Mouse (Mus musculus): ENCODE measurements around the gene Dmwd. TPM values are rescaled to one million over a fixed set of nuclear protein-coding genes. Genes with fewer than 3 reads are reported as not detected.

Gene Dmwd
- polyA plus RNA-seq, 1 experiment, result 116 TPM

- TF ChIP-seq POLR2A (IDR thresholded peaks at IDR 0.05; ENCODE audit: borderline replicate concordance, insufficient read depth, low read length) (no peak), CTCF (IDR thresholded peaks at IDR 0.05; ENCODE audit: borderline replicate concordance, insufficient read depth, low read depth, low read length) (no peak)
- Histone ChIP-seq H3K27me3 (ENCODE audit: control insufficient read depth, insufficient read depth, low read length) (no peaks in the 10 kb centered on the region), H3K4me1 (ENCODE audit: control insufficient read depth, insufficient read depth, low read length) (peaks cover 18% of the 10 kb centered on the region), H3K27ac (ENCODE audit: insufficient read depth, low read length) (no peak overlapping the region), H3K4me3 (replicated peaks; ENCODE audit: insufficient read depth, low read depth, low read length) (no peak overlapping the region)
- WGBS, result 78% methylated on average over 5 of the region's 5 CpGs
- no peak for DNase-seq
Measured at GRCm38 (mm10) chr7:19049252-19049651, 26.8 kb upstream of the Dmwd start.

GRCm38 (mm10) chr7:19050172-19050571 is 25.9 kb upstream of the Dmwd start:
- TF ChIP-seq POLR2A (IDR thresholded peaks at IDR 0.05; ENCODE audit: borderline replicate concordance, insufficient read depth, low read length) (no peak), CTCF (IDR thresholded peaks at IDR 0.05; ENCODE audit: borderline replicate concordance, insufficient read depth, low read depth, low read length) (no peak)
- 22% methylated on average over 8 of the region's 8 CpGs for WGBS
- Histone ChIP-seq H3K27me3 (ENCODE audit: control insufficient read depth, insufficient read depth, low read length) (no peaks in the 10 kb centered on the region), H3K4me1 (ENCODE audit: control insufficient read depth, insufficient read depth, low read length) (peaks cover 18% of the 10 kb centered on the region), H3K27ac (ENCODE audit: insufficient read depth, low read length) (no peak overlapping the region), H3K4me3 (replicated peaks; ENCODE audit: insufficient read depth, low read depth, low read length) (no peak overlapping the region)
- DNase-seq, result no peak

- no peak for DNase-seq
- WGBS, result 83% methylated on average over 4 of the region's 4 CpGs
- Histone ChIP-seq H3K27me3 (ENCODE audit: control insufficient read depth, insufficient read depth, low read length) (no peaks in the 10 kb centered on the region), H3K4me1 (ENCODE audit: control insufficient read depth, insufficient read depth, low read length) (peaks cover 9% of the 10 kb centered on the region), H3K27ac (ENCODE audit: insufficient read depth, low read length) (no peak overlapping the region), H3K4me3 (replicated peaks; ENCODE audit: insufficient read depth, low read depth, low read length) (no peak overlapping the region)
- TF ChIP-seq CTCF (IDR thresholded peaks at IDR 0.05; ENCODE audit: borderline replicate concordance, insufficient read depth, low read depth, low read length) (no peak), POLR2A (IDR thresholded peaks at IDR 0.05; ENCODE audit: borderline replicate concordance, insufficient read depth, low read length) (no peak)
Measured at GRCm38 (mm10) chr7:19051161-19051560, 24.9 kb upstream of the Dmwd start.

GRCm38 (mm10) chr7:19052345-19053135 is 23.5 kb upstream of the Dmwd start:
- H3K27me3 ChIP-seq (ENCODE audit: control insufficient read depth, insufficient read depth, low read length), result no peaks in the 10 kb centered on the region
- no peak overlapping the region for H3K27ac ChIP-seq (ENCODE audit: insufficient read depth, low read length)
- TF ChIP-seq CTCF (IDR thresholded peaks at IDR 0.05; ENCODE audit: borderline replicate concordance, insufficient read depth, low read depth, low read length) (no peak), POLR2A (IDR thresholded peaks at IDR 0.05; ENCODE audit: borderline replicate concordance, insufficient read depth, low read length) (no peak)
- 76% methylated on average over 15 of the region's 15 CpGs for WGBS
- H3K4me1 ChIP-seq (ENCODE audit: control insufficient read depth, insufficient read depth, low read length), result no peaks in the 10 kb centered on the region; the same call in 1 of the 2 replicates
- no peak for DNase-seq
- no peak overlapping the region for H3K4me3 ChIP-seq (replicated peaks; ENCODE audit: insufficient read depth, low read depth, low read length)

- no peak for DNase-seq
- WGBS, result 80% methylated on average over 7 of the region's 7 CpGs
- no peaks in the 10 kb centered on the region; the same call in 1 of the 2 replicates for H3K4me1 ChIP-seq (ENCODE audit: control insufficient read depth, insufficient read depth, low read length)
- no peak overlapping the region for H3K27ac ChIP-seq (ENCODE audit: insufficient read depth, low read length)
- H3K27me3 ChIP-seq (ENCODE audit: control insufficient read depth, insufficient read depth, low read length), result no peaks in the 10 kb centered on the region
- TF ChIP-seq POLR2A (IDR thresholded peaks at IDR 0.05; ENCODE audit: borderline replicate concordance, insufficient read depth, low read length), result no peak
- TF ChIP-seq CTCF (IDR thresholded peaks at IDR 0.05; ENCODE audit: borderline replicate concordance, insufficient read depth, low read depth, low read length), result no peak
- H3K4me3 ChIP-seq (replicated peaks; ENCODE audit: insufficient read depth, low read depth, low read length), result no peak overlapping the region
Measured at GRCm38 (mm10) chr7:19053136-19053532, 22.9 kb upstream of the Dmwd start.

GRCm38 (mm10) chr7:19054047-19054776 is 21.8 kb upstream of the Dmwd start, which contains the start of gene Rsph6a:
Gene Rsph6a (plus strand): TSS chr7:19054690.
- Histone ChIP-seq H3K4me3 (replicated peaks; ENCODE audit: insufficient read depth, low read depth, low read length) (no peak within 1 kb of the TSS), H3K27me3 (ENCODE audit: control insufficient read depth, insufficient read depth, low read length) (no peaks in the 10 kb centered on the region), H3K27ac (ENCODE audit: insufficient read depth, low read length) (no peak within 1 kb of the TSS), H3K4me1 (ENCODE audit: control insufficient read depth, insufficient read depth, low read length) (no peaks in the 10 kb centered on the region; the same call in 1 of the 2 replicates)
- TF ChIP-seq CTCF (IDR thresholded peaks at IDR 0.05; ENCODE audit: borderline replicate concordance, insufficient read depth, low read depth, low read length), result peak; percentile 49
- no peak for TF ChIP-seq POLR2A (IDR thresholded peaks at IDR 0.05; ENCODE audit: borderline replicate concordance, insufficient read depth, low read length)
- peak in 1 of 2 experiments; percentile 50 for DNase-seq
- 14% methylated on average over 32 of the region's 33 CpGs for WGBS

GRCm38 (mm10) chr7:19054777-19055076 is 21.3 kb upstream of the Dmwd start:
- DNase-seq, result no peak
- Histone ChIP-seq H3K27ac (ENCODE audit: insufficient read depth, low read length) (no peak overlapping the region), H3K4me3 (replicated peaks; ENCODE audit: insufficient read depth, low read depth, low read length) (no peak overlapping the region), H3K4me1 (ENCODE audit: control insufficient read depth, insufficient read depth, low read length) (no peaks in the 10 kb centered on the region; the same call in 1 of the 2 replicates), H3K27me3 (ENCODE audit: control insufficient read depth, insufficient read depth, low read length) (no peaks in the 10 kb centered on the region)
- WGBS, result 62% methylated on average over 9 of the region's 9 CpGs
- no peak for TF ChIP-seq CTCF (IDR thresholded peaks at IDR 0.05; ENCODE audit: borderline replicate concordance, insufficient read depth, low read depth, low read length)
- no peak for TF ChIP-seq POLR2A (IDR thresholded peaks at IDR 0.05; ENCODE audit: borderline replicate concordance, insufficient read depth, low read length)

Data from cerebellum, adult 2 months (tissue).